Mouse (Mus musculus) c-Kit-positive CD71-negative TER-119-negative erythroid progenitor cells, embryonic 14.5 days (primary cell): ENCODE results near the gene Gm21637.
"Not testable (repeated sequence)": the region's sequence is repeated elsewhere in the genome, so short reads cannot be mapped to it uniquely, and the experiment has no call there.

Source experiments
- DNase-seq: peaks from one replicate; pipeline ENCODE4 v3.0.0-alpha.2; 2013; ENCODE audit warnings: low read depth

The Gm21637 gene

GRCm38 (mm10) chrX:31961744-31962143, at the start of gene Gm21637:
TSS of gene Gm21637 (plus strand) at chrX:31962044.
- not testable (repeated sequence) for DNase-seq
